Mouse (Mus musculus) heart, postnatal 0 days (tissue): ENCODE measurements at regions not wholly inside any gene's neighbourhood (a gene's known extent, or its start where the extent isn't known, plus 50 kb on each side); places are given as distances from the start of the nearest gene placed in this dataset.

Experiments
- CTCF ChIP-seq: IDR thresholded peaks from 2 replicates; pipeline ENCODE4 v1.5.1; 2016; ENCODE audit warnings: antibody characterized with exemption, control low read depth, low read depth
- EP300 ChIP-seq: IDR thresholded peaks from 2 replicates; pipeline ENCODE4 v1.6.1; 2016; ENCODE audit warnings: antibody characterized with exemption, low read depth

GRCm38 (mm10) chr11:117598610-117599009 lies 55.5 kb upstream of the Tnrc6c start:
- TF ChIP-seq CTCF = no peak
- TF ChIP-seq EP300 = no peak
